Mouse (Mus musculus) skeletal muscle tissue, postnatal 0 days (tissue): ENCODE measurements around the gene Ppp1cc. TPM values are rescaled to one million over a fixed set of nuclear protein-coding genes. Genes with fewer than 3 reads are reported as not detected.

Experiments used
- polyA plus RNA-seq: library from polyadenylated mRNA; unstranded; fragments of >200 nt; fragmentation: Nextera tagmentation; extraction: Ambion mirVana; gene quantifications from 2 replicates; pipeline ENCODE4 v1.2.1, GENCODE M21; 2015

Ppp1cc gene
- 91.7 and 104 TPM in 2 replicates for polyA plus RNA-seq

GRCm38 (mm10) chr5:122157827-122158381 is at the start of gene Ppp1cc:
Gene Ppp1cc (plus strand): TSS chr5:122158278.

DNA sequence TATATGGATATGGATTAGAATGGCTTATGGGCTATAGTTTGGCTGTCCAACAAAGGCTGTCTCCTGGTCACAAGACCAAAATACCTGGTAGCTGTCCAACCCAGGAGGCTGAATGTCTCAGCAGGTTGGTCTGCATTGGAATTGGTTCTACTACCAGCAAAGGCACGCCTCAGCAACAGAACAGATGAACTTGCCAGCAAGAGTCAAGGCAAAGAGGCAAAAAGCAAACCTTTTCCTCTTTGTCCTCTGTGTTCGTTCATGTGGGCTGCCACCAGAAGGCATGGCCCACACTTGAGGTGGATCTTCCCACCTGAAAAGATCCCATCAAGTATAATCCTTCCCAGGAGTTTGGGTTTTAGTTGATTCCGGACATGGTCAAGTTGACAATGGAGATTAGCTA is 17.4 kb upstream of the Ppp1cc start, which contains the start of gene Ccdc63:
Gene Ccdc63 (minus strand): TSS at position 101 of the 400 bp plus-strand sequence.

GRCm38 (mm10) chr5:122206475-122206874 is 48.4 kb downstream of the Ppp1cc start, which contains the start of gene Hvcn1:
Gene Hvcn1 (plus strand): TSS chr5:122206804.

Other genes starting within 250 kb of the Ppp1cc start
- gene Cux2, start 108.2 kb upstream of the Ppp1cc start, polyA plus RNA-seq = 0.46 and 0.58 TPM in 2 replicates
- gene Myl2, start 57.3 kb upstream of the Ppp1cc start, polyA plus RNA-seq = 368 and 373 TPM in 2 replicates
- gene Ccdc63, start 17.5 kb upstream of the Ppp1cc start, polyA plus RNA-seq = 0.41 and 0.88 TPM in 2 replicates
- 5.9 and 7.2 TPM in 2 replicates for gene Hvcn1, start 48.5 kb downstream of the Ppp1cc start, polyA plus RNA-seq
- 3.6 and 3.7 TPM in 2 replicates for gene Tctn1, start 106.2 kb downstream of the Ppp1cc start, polyA plus RNA-seq
- 9.0 and 10.3 TPM in 2 replicates for gene Pptc7, start 126.1 kb downstream of the Ppp1cc start, polyA plus RNA-seq
- gene Rad9b, start 196.0 kb downstream of the Ppp1cc start, polyA plus RNA-seq = 6.6 and 8.2 TPM in 2 replicates
- 124 and 137 TPM in 2 replicates for gene Vps29, start 196.1 kb downstream of the Ppp1cc start, polyA plus RNA-seq
- gene Gpn3, start 213.6 kb downstream of the Ppp1cc start, polyA plus RNA-seq = 37.4 and 40.1 TPM in 2 replicates
- gene Fam216a, start 214.1 kb downstream of the Ppp1cc start, polyA plus RNA-seq = 22.7 and 25.2 TPM in 2 replicates
- 59.2 and 79.9 TPM in 2 replicates for gene Arpc3, start 233.6 kb downstream of the Ppp1cc start, polyA plus RNA-seq